Mouse (Mus musculus) left cerebral cortex, adult 2 months (tissue): ENCODE results near the gene Rftn2. TPM values are rescaled to one million over a fixed set of nuclear protein-coding genes. Genes with fewer than 3 reads are reported as not detected.

Experiments used
- DNase-seq, 2 experiments: peaks; one replicate each; pipeline ENCODE4 v3.0.0; 2021 to 2022; ENCODE audit warnings: low spot score in 2 of 2, mixed read lengths in 1 of 2; ENCODE audit errors: extremely low spot score in 1 of 2
- H3K27ac ChIP-seq: fragments of 200-600 bp; 2 replicates; pipeline ENCODE4 v1.8.1; 2022
- H3K4me3 ChIP-seq: fragments of 200-600 bp; 2 replicates; pipeline ENCODE4 v1.8.1; 2022
- CTCF ChIP-seq: fragments of 200-600 bp; IDR thresholded peaks from 2 replicates; pipeline ENCODE4 v1.8.1; 2022; ENCODE audit warnings: antibody characterized with exemption, mild to moderate bottlenecking, moderate library complexity
- intact Hi-C: fragments of 180-260 bp; cut with DNase I; formaldehyde crosslinking; loops from one replicate; pipeline ENCODE4 v1.15.1; 2025
- long read RNA-seq, 2 experiments: library from polyadenylated mRNA; stranded (forward); transcript quantifications; one replicate each; pipeline ENCODE4 v2.0.0; 2021; ENCODE audit warnings: borderline mapping rate in 2 of 2
- total RNA-seq, 2 experiments: library from RNA; stranded (reverse); gene quantifications; 2 replicates each; pipeline ENCODE4 v1.2.3; 2021

Gene Rftn2
- 10 to 100 TPM; 20.2 to 23.6 TPM for total RNA-seq
- long read RNA-seq, experiment 1, transcript Rftn2-201 (9 exons, 3,677 nt): major isoform, 18 of 23 reads
- long read RNA-seq, experiment 1, partial matches to known transcripts: 0 of 23 reads
- long read RNA-seq, experiment 1, other reads (novel, unspliced or antisense): 5 of 23 reads
- long read RNA-seq, experiment 2, transcript Rftn2-201 (9 exons, 3,677 nt): major isoform, 15 of 18 reads
- long read RNA-seq, experiment 2, partial matches to known transcripts: 1 of 18 reads
- long read RNA-seq, experiment 2, other reads (novel, unspliced or antisense): 2 of 18 reads

DNA sequence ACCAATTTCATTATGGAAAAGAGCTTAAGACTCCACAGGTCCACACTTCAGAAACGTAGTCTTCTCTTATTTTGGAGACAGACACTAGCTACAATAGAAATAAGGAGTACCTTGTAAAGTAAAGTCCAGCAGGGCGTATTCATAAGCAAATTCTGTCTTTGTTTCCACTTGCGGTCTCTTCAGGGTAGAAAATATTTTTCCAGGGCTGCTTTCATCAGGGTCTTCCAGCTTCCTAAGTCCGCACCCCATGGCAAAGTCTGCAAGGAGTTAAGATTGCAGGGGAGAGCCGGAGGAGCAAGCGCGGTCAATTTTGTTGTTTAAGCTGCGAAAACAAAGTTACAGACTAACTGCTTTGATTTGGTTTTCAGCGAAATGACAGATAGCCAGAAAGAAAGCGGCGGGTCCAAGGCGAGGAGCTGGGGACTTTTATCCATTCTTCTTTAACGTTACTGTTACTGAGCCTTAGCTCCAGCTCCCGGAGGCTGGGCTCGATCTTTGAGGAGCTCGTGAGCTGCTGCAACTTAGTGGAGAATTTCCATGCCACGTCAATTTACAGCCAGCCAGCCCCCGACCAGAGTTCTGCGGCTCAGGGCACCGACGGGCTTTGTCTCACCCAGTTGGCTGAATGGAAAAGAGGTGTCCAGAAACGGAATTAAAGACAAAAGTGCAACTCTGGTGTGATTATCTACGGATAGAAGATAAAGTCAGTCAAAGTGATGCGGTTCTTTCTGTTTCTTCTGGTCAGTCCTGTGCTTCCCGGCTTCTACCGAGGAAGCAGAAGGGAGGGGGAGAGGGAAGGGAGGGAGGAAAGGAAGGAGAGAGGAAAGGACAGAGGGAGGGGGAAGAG lies at the start of gene Rftn2:
TSS of gene Rftn2 (minus strand) at position 772 of the 847 bp plus-strand sequence.
- Histone ChIP-seq H3K27ac (peak within 1 kb of the TSS; percentile 76), H3K4me3 (peak within 1 kb of the TSS; percentile 53)
- no peak for TF ChIP-seq CTCF
- intact Hi-C loops: loop anchor here (5.0 kb wide), 1 partner anchor 34 kb away; no protein-coding TSS in a partner anchor
- no peak for DNase-seq

DNA sequence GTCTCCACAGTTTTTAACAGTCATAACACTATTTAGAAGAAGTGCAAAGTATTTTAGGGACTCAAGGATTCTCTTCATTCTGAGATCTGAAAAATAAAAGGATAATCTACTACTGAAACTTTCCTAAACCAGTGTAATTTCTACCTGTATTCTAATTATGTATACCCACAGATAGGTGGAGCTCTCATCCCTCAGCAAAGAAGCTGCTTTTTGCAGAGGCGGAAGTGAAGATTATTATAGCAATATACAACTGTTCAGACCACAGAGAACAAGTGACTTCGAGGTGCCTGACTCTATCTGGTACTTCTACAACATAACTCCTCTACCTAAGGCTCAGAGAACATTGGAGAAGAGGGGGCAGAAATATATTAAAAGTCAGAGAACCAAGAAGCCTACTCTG lies 38.9 kb upstream of the Rftn2 start:
- Histone ChIP-seq H3K27ac (no peak overlapping the region), H3K4me3 (no peak overlapping the region)
- peak; percentile 36 for TF ChIP-seq CTCF
- no peak for DNase-seq
- intact Hi-C loops: no loop called here

DNA sequence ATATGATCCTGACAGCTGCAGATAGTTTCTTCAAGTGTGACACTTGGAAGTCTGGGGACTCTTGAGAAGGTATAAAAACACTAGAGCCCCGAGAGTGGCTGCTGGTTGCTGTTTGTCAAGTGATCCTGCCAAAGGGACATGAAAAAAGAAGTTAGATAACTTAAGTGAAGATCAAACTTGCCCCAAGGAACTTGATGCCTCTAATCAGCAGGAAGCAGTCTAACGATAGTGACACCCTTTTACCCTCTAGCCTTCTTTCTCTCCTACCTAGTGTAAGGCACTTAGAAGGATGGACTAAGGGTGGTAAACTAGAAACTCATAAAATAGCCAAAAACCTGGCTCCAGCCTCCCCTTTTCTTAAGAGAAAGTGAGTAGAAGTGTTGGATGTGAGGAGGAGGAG lies 37.8 kb upstream of the Rftn2 start:
- TF ChIP-seq CTCF: no peak
- no peak for DNase-seq
- intact Hi-C loops: no loop called here
- Histone ChIP-seq H3K4me3 (no peak overlapping the region), H3K27ac (no peak overlapping the region)

DNA sequence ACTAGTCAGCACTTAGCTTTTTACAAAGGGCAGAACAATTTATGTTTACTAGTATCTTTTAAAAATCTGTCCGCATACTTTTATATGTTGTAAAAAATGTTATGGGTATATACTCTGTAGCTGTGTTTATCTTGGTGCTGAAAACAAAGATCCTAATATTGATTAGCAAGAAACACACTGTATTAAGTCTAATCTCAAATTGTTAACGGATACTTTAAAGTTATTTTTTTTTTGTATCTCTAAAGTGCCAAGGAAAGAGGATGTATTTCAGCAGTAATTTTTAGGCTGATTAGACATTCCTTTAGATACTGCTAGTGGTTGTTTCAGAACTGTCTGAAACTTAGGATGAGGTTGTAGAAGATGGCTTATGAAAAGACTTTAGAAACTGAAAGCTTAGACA lies 19.8 kb upstream of the Rftn2 start:
- no peak for TF ChIP-seq CTCF
- no peak for DNase-seq
- intact Hi-C loops: no loop called here

DNA sequence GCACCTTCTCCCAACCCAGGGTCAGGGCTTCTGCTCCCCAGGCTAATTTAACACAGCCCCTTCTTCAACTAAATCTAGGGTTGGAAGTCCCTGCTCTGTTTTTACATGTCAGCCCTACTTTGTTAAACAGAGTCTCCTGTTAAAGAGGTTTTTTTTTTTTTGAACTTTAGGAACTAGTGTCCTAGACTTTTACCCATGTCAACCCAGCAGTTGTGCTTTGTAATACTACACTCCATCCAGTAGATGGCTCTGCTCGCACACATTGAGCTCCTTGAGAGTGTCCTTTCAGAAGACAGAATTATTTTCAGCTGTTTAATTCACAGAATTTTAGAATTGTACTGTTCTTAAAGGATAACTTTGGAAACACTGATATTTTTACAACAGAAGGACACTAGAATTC lies 12.7 kb upstream of the Rftn2 start:
- peak; percentile 23 to 35 for DNase-seq
- no peak overlapping the region for H3K27ac ChIP-seq
- peak overlapping the region; percentile 82 for H3K4me3 ChIP-seq
- intact Hi-C loops: loop anchor here (2.0 kb wide), 2 partner anchors 78 to 636 kb away; no protein-coding TSS in a partner anchor
- peak; percentile 89 for TF ChIP-seq CTCF

More for the DNA sequence above, 19.8 kb upstream of the Rftn2 start:
- no peak overlapping the region for H3K4me3 ChIP-seq
- H3K27ac ChIP-seq: no peak overlapping the region

DNA sequence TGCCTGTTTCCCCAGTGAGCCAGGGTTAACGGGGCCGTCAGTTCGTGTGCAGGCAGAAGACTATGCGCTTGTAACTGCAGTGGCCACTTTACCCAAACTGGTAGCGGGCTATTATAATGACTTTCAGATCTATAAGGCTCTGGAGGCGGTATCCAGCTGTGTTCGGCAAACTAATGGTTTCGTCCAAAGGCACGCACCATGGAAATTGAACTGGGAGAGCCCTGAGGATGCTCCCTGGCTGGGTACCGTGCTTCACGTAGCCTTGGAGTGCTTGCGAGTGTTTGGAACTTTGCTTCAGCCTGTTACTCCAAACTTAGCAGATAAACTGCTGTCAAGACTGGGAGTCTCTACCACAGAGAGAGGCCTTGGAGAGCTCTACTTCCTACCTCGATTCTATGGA lies 11.9 kb upstream of the Rftn2 start:
- Histone ChIP-seq H3K27ac (no peak overlapping the region), H3K4me3 (peak overlapping the region; percentile 82)
- intact Hi-C loops: loop anchor here (2.0 kb wide), 2 partner anchors 78 to 636 kb away; no protein-coding TSS in a partner anchor
- no peak for TF ChIP-seq CTCF
- DNase-seq: no peak

DNA sequence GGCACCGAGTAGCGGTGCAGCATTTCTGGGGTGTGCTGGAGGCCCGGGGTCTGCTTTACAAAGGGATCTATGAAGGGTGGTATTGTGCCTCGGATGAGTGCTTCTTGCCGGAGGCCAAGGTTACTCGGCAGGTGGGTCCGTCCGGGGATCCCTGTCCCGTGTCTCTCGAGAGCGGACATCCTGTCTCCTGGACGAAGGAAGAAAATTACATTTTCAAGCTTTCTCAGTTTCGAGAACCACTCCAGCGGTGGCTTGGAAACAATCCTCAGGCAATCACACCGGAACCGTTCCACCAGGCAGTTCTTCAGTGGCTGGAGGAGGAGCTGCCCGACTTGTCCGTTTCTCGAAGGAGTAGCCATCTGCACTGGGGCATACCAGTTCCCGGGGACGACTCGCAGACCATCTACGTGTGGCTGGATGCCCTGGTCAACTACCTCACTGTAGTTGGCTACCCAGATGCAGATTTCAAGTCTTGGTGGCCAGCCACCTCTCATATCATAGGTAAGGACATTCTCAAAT lies 11.1 kb upstream of the Rftn2 start:
- peak; percentile 17 to 42 for DNase-seq
- TF ChIP-seq CTCF: no peak
- Histone ChIP-seq H3K27ac (peak overlapping the region; percentile 82), H3K4me3 (peak overlapping the region; percentile 82)
- intact Hi-C loops: loop anchor here (1.0 to 2.0 kb wide), 4 partner anchors 77 to 637 kb away; partner anchors contain the start of gene Mob4

DNA sequence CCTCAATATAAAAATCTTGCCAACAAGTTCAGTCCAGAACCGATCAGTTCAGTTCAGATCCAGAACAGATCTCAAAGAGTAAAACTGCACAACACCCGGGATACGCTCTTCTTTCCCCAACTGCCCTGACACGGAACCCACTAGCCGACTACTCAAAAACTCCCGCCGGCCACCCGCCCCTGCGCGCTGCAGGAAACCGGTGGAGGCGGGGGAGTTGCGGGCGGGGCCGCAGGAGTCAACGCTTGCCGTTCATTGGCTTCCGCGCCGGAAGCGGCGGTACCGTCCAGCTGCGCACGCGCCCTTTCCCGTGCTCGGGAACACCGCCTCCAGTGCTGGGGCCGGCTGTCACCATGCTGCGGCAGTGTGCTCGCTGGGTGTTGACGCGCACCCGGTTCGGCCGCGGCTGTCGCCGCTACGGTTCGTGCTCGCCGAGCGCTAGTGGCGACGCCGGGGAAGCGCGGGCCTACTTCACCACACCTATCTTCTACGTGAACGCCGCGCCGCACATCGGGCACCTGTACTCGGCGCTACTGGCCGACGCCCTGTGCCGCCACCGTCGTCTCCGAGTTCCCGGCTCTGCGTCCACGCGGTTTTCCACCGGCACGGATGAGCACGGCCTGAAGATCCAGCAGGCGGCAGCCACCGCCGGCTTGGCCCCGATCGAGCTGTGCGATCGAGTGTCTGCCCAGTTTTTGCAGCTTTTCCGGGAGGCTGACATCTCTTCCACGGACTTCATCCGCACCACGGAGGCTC lies 10.5 kb upstream of the Rftn2 start, which contains the start of gene Mars2:
TSS of gene Mars2 (plus strand) at position 288 of the 753 bp plus-strand sequence.
- TF ChIP-seq CTCF: peak; percentile 20
- intact Hi-C loops: loop anchor here (1.0 kb wide), 2 partner anchors 106 to 146 kb away; partner anchors contain the start of gene Mob4
- H3K27ac ChIP-seq: peak within 1 kb of the TSS; percentile 82
- H3K4me3 ChIP-seq: peak within 1 kb of the TSS; percentile 82
- DNase-seq: peak; percentile 96 to 97

DNA sequence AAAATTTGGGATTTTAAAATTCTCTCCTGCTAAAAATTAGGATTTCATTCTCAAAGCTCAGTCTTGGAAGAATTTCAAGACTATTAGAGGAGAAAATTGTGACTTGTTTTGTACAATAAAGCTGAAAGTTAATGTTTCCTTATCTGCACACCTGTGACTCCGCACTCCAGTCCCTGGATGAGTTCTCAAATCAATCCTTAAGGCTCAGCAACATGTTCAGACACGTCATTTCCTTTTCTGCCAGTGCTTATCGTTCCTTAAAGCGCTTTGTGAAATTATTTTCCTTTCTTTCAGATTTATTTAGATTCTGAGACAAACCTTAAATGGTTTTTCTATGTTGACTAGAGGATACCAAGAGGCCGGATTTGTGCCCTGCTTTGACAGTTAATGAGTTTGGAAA lies 9.9 kb upstream of the Rftn2 start:
- intact Hi-C loops: no loop called here
- Histone ChIP-seq H3K27ac (no peak overlapping the region), H3K4me3 (peak overlapping the region; percentile 82)
- no peak for DNase-seq
- no peak for TF ChIP-seq CTCF

DNA sequence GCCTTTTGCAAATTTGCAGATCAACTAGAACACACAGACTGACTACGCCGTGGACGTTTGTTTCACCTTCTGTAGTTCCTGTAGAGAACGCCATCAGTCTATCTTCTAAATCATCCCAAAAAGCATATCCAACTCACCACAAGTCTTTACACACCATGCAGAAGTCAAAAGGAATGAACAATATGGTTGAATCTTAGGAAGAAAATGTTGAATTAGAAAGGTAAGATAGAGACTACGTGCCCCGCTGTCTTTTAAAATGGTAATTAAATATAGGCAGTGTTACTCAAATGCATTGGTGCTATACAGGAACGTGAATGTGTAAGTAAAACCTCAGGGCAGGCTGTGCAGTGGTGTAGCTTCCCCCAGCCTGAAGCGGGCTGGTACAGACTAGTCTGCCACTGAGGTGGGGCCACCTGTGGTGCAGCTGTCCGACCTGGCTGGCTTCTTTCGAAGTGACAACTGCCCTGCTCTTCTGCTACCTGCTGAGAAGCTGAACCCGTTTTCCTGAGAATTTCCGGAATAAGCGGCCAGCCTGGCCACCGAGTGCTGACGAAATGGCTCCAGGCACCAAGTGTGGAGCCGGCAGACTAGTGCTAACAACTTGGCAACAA lies 8.4 kb upstream of the Rftn2 start:
- no peak for DNase-seq
- Histone ChIP-seq H3K27ac (no peak overlapping the region), H3K4me3 (no peak overlapping the region)
- intact Hi-C loops: no loop called here
- TF ChIP-seq CTCF: no peak
